Mouse (Mus musculus): ENCODE results near the gene Smok3c. TPM values are rescaled to one million over a fixed set of nuclear protein-coding genes. Genes with fewer than 3 reads are reported as not detected.
A peak's percentile ranks its signal among the peaks of the same experiment; 100 is the strongest.
"Not testable (repeated sequence)": the region's sequence is repeated elsewhere in the genome, so short reads cannot be mapped to it uniquely, and the experiment has no call there.

The Smok3c gene
- polyA plus RNA-seq, 1 experiment from 2014 or later: not detected

GRCm38 (mm10) chr5:138094474-138094873, 41.5 kb downstream of the Smok3c start:
- H3K9me3 ChIP-seq (replicated peaks): no peaks in the 10 kb centered on the region
- H3K4me3 ChIP-seq (replicated peaks): no peak overlapping the region
- ATAC-seq (ENCODE audit: low read depth) (peak; percentile 76), DNase-seq (no peak)
- H3K9ac ChIP-seq: no peak overlapping the region
- no peaks in the 10 kb centered on the region for H3K27me3 ChIP-seq
- H3K36me3 ChIP-seq: peaks cover 69% of the 10 kb centered on the region
- no peak overlapping the region for H3K4me2 ChIP-seq
- 83% methylated on average over 6 of the region's 6 CpGs for WGBS (ENCODE audit: insufficient replicate concordance)
- peaks cover under 1% of the 10 kb centered on the region for H3K4me1 ChIP-seq (replicated peaks)
- no peak overlapping the region for H3K27ac ChIP-seq

GRCm38 (mm10) chr5:138104976-138105375, 52.0 kb downstream of the Smok3c start:
- H3K4me2 ChIP-seq: no peak overlapping the region
- ATAC-seq (ENCODE audit: low read depth) (no peak), DNase-seq (no peak)
- 80% methylated on average over 2 of the region's 2 CpGs for WGBS (ENCODE audit: insufficient replicate concordance)
- peaks cover 45% of the 10 kb centered on the region for H3K36me3 ChIP-seq
- no peaks in the 10 kb centered on the region for H3K27me3 ChIP-seq
- H3K4me1 ChIP-seq (replicated peaks): no peaks in the 10 kb centered on the region
- H3K9ac ChIP-seq: no peak overlapping the region
- H3K27ac ChIP-seq: no peak overlapping the region
- no peak overlapping the region for H3K4me3 ChIP-seq (replicated peaks)
- no peaks in the 10 kb centered on the region for H3K9me3 ChIP-seq (replicated peaks)

DNA sequence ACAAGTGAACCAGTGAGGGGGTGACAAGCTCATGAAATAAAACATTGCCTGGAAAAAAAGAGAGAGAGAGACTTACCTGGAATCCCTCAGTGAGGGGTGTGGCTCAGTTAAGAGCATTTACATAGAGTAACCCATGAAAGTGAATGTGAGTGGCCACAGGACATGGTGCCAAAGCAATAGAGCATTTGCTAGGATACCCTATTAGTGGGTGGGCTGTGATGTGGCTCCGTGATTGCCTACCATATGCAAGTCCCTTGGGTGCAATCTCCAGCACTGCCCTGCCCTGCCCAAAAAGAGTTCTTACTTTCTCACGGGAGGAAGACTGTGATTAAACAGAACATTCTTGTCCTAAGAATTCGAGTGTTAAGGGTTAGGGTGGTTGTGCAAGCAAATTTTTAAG, 54.1 kb downstream of the Smok3c start:
- Histone ChIP-seq H3K36me3 (peaks cover 23% of the 10 kb centered on the region), H3K27me3 (no peaks in the 10 kb centered on the region), H3K4me2 (no peak overlapping the region), H3K9ac (no peak overlapping the region), H3K4me3 (replicated peaks) (no peak overlapping the region), H3K9me3 (replicated peaks) (no peaks in the 10 kb centered on the region), H3K27ac (no peak overlapping the region), H3K4me1 (replicated peaks) (no peaks in the 10 kb centered on the region)
- no peak for DNase-seq
- WGBS (ENCODE audit: insufficient replicate concordance): 50% methylated on average over 3 of the region's 3 CpGs
- no peak for ATAC-seq (ENCODE audit: low read depth)

DNA sequence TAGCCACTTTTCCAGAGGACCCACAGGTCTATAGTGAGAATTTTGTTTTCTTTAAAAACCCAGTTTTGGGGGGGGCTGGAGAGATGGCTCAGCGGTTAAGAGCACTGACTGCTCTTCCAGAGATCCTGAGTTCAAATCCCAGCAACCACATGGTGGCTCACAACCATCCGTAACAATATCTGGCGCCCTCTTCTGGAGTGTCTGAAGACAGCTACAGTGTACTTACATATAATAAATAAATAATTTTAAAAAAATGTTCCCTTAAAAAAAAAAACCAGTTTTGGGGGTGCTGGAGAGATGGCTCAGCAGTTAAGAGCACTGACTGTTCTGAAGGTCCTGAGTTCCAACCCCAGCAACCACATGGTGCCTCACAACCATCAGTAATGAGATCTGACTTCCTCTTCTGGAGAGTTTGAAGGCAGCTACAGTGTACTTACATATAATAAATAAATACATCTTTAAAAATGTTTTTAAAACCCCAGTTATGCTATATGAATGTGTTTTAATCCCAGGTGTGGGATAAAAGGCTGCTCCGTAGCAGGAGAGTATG, 56.9 kb downstream of the Smok3c start:
- H3K27me3 ChIP-seq: not testable (repeated sequence)

More for the DNA sequence above, 56.9 kb downstream of the Smok3c start:
- H3K9me3 ChIP-seq (replicated peaks); H3K9ac ChIP-seq; H3K4me1 ChIP-seq (replicated peaks); H3K27ac ChIP-seq; DNase-seq; H3K4me2 ChIP-seq; H3K36me3 ChIP-seq; H3K4me3 ChIP-seq (replicated peaks); ATAC-seq (ENCODE audit: low read depth): not testable (repeated sequence)
- 58% methylated on average over 4 of the region's 4 CpGs for WGBS (ENCODE audit: insufficient replicate concordance)

Other genes starting within 250 kb of the Smok3c start
- gene Pilra, start 216.9 kb upstream of the Smok3c start, polyA plus RNA-seq (2015; fragmentation: Nextera tagmentation; extraction: Ambion mirVana): 1.4 and 1.8 TPM in 2 replicates
- 2.1 TPM in 2 replicates for gene Pilrb1, start 195.1 kb upstream of the Smok3c start, polyA plus RNA-seq (2015; fragmentation: Nextera tagmentation; extraction: Ambion mirVana)
- gene Pilrb2, start 181.4 kb upstream of the Smok3c start, polyA plus RNA-seq (2015; fragmentation: Nextera tagmentation; extraction: Ambion mirVana): 1.6 and 2.1 TPM in 2 replicates
- 1.5 and 1.8 TPM in 2 replicates for gene Cyp3a13, start 131.6 kb upstream of the Smok3c start, polyA plus RNA-seq (2015; fragmentation: Nextera tagmentation; extraction: Ambion mirVana)
- 0.03 TPM in 1 of 2 replicates, not detected in the other for gene Gjc3, start 90.1 kb upstream of the Smok3c start, polyA plus RNA-seq (2015; fragmentation: Nextera tagmentation; extraction: Ambion mirVana)
- gene Azgp1, start 71.7 kb upstream of the Smok3c start, polyA plus RNA-seq (2015; fragmentation: Nextera tagmentation; extraction: Ambion mirVana): 0.38 and 0.44 TPM in 2 replicates
- not detected in 2 replicates for gene Smok3a, start 31.9 kb upstream of the Smok3c start, polyA plus RNA-seq (2015; fragmentation: Nextera tagmentation; extraction: Ambion mirVana)
- gene Smok3b, start 31.8 kb upstream of the Smok3c start, polyA plus RNA-seq (2015; fragmentation: Nextera tagmentation; extraction: Ambion mirVana): not detected in 2 replicates
- gene Zkscan1, start 31.9 kb downstream of the Smok3c start, polyA plus RNA-seq (2015; fragmentation: Nextera tagmentation; extraction: Ambion mirVana): 3.8 and 5.2 TPM in 2 replicates
- gene Zscan21, start 63.7 kb downstream of the Smok3c start, polyA plus RNA-seq (2015; fragmentation: Nextera tagmentation; extraction: Ambion mirVana): 15.4 and 16.0 TPM in 2 replicates
- 4.6 and 5.2 TPM in 2 replicates for gene Zfp113, start 102.5 kb downstream of the Smok3c start, polyA plus RNA-seq (2015; fragmentation: Nextera tagmentation; extraction: Ambion mirVana)
- gene Cops6, start 107.9 kb downstream of the Smok3c start, polyA plus RNA-seq (2015; fragmentation: Nextera tagmentation; extraction: Ambion mirVana): 180 TPM in 2 replicates
- gene Ap4m1, start 118.8 kb downstream of the Smok3c start, polyA plus RNA-seq (2015; fragmentation: Nextera tagmentation; extraction: Ambion mirVana): 5.9 and 7.4 TPM in 2 replicates
- gene Mcm7, start 119.2 kb downstream of the Smok3c start, polyA plus RNA-seq (2015; fragmentation: Nextera tagmentation; extraction: Ambion mirVana): 224 and 255 TPM in 2 replicates
- 39.1 and 50.9 TPM in 2 replicates for gene Taf6, start 134.3 kb downstream of the Smok3c start, polyA plus RNA-seq (2015; fragmentation: Nextera tagmentation; extraction: Ambion mirVana)
- gene Cnpy4, start 134.3 kb downstream of the Smok3c start, polyA plus RNA-seq (2015; fragmentation: Nextera tagmentation; extraction: Ambion mirVana): 17.6 and 18.4 TPM in 2 replicates
- 3.7 and 4.1 TPM in 2 replicates for gene Mblac1, start 141.1 kb downstream of the Smok3c start, polyA plus RNA-seq (2015; fragmentation: Nextera tagmentation; extraction: Ambion mirVana)
- gene Nxpe5, start 172.7 kb downstream of the Smok3c start, polyA plus RNA-seq (2015; fragmentation: Nextera tagmentation; extraction: Ambion mirVana): 0.07 and 0.08 TPM in 2 replicates
- 32.0 and 33.7 TPM in 2 replicates for gene Lamtor4, start 202.3 kb downstream of the Smok3c start, polyA plus RNA-seq (2015; fragmentation: Nextera tagmentation; extraction: Ambion mirVana)
- 2.8 and 3.6 TPM in 2 replicates for gene BC037034, start 210.8 kb downstream of the Smok3c start, polyA plus RNA-seq (2015; fragmentation: Nextera tagmentation; extraction: Ambion mirVana)
- gene Gal3st4, start 219.6 kb downstream of the Smok3c start, polyA plus RNA-seq (2015; fragmentation: Nextera tagmentation; extraction: Ambion mirVana): 0.14 and 0.23 TPM in 2 replicates
- not detected in 2 replicates for gene Gm43720, start 226.8 kb downstream of the Smok3c start, polyA plus RNA-seq (2015; fragmentation: Nextera tagmentation; extraction: Ambion mirVana)
- gene Gpc2, start 226.8 kb downstream of the Smok3c start, polyA plus RNA-seq (2015; fragmentation: Nextera tagmentation; extraction: Ambion mirVana): 0.92 and 1.3 TPM in 2 replicates
- gene Stag3, start 227.0 kb downstream of the Smok3c start, polyA plus RNA-seq (2015; fragmentation: Nextera tagmentation; extraction: Ambion mirVana): 1.5 and 1.6 TPM in 2 replicates